Mouse (Mus musculus): ENCODE measurements around the gene Slc4a10. TPM values are rescaled to one million over a fixed set of nuclear protein-coding genes. Genes with fewer than 3 reads are reported as not detected.

Slc4a10 gene
- total RNA-seq, 4 experiments from 2014 or later, result 0.22 to 1.2 (median 0.83) TPM

DNA sequence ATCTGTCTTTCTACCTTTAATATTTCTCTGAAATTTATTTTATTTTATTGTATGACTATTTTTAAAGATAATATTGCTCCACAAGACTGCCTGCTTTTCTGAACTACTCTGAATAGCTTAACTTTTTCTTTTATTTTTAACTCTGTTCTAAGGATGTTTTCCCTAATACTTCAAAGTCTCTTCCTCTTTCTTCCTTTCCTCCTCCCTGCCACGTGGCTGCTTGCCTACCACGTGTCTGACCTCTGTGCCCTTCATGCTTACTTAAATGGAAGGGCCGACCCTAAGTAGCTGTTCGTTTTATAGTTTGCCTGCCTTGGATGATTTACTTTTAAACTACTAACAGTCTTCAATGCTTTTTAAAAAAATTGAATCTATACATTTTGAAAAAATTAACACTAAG lies 225.6 kb downstream of the Slc4a10 start:
- DNase-seq (ENCODE audit: low spot score in 2 of 2), result no peak

DNA sequence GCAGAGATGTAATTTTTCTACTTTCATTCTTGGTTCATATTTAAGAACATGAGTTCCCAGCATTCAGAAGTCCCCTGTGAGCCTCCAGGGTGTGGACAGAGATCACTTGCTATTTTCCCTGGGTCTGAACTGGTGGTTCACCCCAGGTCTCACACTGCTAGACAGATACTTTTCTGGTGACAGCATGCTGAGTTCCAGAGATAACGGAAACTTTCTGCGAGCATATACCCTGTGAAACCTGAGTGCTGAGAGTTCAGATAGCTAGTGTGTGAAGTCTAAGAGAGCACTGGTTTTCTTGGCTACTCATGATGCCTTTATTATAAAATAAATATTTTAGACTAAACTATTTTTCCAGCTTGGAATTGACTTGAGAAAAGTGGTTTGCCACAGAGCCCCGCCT lies 232.5 kb downstream of the Slc4a10 start:
- DNase-seq (ENCODE audit: low spot score in 2 of 2), result no peak

DNA sequence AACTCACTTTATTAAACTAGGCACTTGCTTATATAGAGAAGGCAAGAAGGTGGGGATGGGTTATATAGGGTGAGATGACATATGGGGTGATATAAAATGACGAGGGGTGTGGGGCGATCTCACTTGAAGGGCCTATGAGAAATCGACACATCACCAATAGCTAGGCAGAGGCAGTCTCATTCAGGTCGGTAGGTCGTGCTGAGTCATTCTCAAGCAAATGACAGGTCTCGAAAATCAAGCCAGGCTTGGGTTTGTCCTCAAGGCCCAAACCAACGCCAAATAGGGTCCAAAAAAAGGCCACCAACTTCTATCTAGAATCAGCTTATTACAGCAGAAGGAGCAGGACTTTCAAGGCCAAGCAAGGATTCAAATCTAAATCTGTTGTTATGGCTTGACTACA lies 233.5 kb downstream of the Slc4a10 start:
- no peak for DNase-seq (ENCODE audit: low spot score in 2 of 2)

GRCm38 (mm10) chr2:62285026-62285425 lies 238.8 kb downstream of the Slc4a10 start:
- DNase-seq (ENCODE audit: low spot score in 2 of 2), result no peak

- no peak for DNase-seq (ENCODE audit: low spot score in 2 of 2)
Observed at GRCm38 (mm10) chr2:62285847-62286246, 239.6 kb downstream of the Slc4a10 start.

DNA sequence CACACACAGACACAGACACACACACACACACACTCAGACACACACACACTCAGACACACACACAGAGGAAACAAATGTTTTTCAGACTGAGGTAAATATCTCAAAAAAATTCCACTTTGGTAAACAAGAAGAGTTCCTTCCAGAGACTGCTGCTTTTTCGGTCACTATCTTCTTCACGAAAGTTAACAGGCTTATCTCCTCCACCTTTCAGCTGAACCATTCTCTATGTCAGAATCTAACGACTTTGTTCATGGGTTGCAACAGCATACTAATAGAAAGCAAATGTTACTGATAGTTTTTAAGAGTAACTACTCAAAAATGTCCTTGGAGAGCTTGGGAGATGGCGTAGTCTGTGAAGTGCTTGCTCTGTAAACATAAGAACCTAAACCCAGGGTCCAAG lies 241.3 kb downstream of the Slc4a10 start:
- DNase-seq (ENCODE audit: low spot score in 2 of 2), result no peak

- DNase-seq (ENCODE audit: low spot score in 2 of 2), result no peak
Observed at GRCm38 (mm10) chr2:62293846-62294245, 247.6 kb downstream of the Slc4a10 start.

DNA sequence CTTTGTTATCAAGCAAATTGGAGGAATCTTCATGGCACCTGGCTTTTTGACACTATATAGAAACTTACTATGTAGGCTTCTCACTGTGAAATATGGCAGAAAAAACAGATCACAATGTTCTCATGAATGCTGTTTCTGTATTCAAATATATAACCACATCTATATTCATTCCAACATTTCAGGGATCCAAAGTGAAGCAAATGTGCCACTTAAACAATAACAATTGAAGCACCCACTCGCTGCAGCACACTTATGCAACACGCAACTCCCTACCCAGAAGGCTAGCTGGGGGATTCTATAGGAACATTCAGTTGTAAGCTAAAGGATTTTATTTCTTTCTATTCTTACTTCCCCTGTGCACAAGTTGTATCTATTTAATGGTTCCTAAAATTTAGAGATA lies 255.5 kb downstream of the Slc4a10 start:
- no peak for DNase-seq (ENCODE audit: low spot score in 2 of 2)

DNA sequence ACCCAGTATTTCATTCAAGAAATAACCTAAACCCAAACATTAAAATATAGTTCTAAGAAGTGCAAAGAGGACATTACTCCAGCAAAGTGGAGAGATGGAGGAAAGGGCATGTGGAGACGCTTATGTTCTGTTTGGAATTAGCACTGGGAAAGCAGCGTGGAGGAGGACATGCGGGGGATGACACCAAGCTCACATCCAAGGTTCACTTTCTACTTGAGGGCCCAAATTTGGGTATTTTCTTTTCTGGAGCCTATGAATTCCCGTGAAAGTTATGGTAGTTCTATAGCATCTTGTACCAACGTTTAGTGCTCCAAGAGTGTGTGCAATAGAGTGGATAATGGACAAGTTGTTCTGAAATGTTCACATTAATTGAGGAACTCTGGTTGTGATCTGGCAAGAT lies 260.7 kb downstream of the Slc4a10 start:
- DNase-seq (ENCODE audit: low spot score in 2 of 2), result no peak

DNA sequence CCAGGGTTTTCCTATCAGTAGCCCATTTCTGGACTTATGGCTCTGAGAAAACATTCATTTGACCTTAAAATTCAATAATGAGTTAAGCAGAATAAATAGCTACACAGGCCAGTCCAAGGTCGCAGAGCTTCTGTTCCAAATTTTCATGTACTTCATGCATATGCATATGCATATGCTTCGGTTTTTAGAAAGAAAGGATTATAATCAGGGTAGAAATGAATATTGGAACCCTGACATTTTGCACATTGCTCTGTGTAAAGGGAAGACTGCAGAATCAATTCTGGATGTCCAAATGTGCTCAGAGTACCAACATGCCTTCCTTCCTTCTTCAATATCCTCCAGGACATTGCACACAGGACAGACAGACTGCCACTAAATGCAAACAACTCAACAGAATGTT lies 261.2 kb downstream of the Slc4a10 start:
- DNase-seq (ENCODE audit: low spot score in 2 of 2), result no peak

DNA sequence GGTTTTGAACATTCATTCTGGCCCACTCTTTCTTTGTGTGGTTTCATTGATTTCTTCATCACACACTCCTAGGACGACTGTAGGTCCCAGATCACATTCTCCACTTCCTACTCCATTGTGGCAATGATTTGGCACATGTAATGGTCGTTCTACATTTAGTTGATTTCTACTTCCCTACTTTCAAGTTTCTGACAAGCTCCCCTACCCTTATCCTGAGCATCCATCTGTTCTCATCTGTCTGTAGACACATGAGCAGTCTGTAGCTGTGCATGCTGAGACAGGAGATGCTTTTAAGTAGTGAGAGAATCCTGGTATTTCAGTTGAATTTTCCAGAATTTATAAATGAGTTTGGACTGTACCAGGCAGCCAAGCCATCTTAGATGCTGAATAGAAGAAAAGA lies 270.7 kb downstream of the Slc4a10 start:
- DNase-seq (ENCODE audit: low spot score in 2 of 2), result no peak

DNA sequence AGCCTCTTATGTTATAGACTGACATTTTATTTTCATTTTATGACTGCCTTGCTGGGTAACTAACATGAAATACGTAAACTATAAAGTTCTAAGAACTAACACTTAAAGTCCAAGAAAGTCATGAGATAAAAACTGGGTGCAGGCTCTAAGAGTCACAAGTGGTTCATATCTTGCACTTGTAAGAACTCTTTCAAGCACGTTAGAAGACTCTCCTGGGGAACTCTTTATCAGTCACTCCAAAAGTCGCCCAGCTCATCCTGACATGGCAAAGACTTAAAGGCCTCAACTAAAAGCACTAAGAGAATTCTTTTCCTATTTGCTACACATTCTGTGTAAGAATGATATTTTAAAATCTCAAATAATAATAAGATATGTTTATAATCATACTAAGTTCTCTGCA lies 273.2 kb downstream of the Slc4a10 start:
- DNase-seq (ENCODE audit: low spot score in 2 of 2), result no peak

- no peak for DNase-seq (ENCODE audit: low spot score in 2 of 2)
Observed at GRCm38 (mm10) chr2:62323078-62323637, 276.9 kb downstream of the Slc4a10 start.

GRCm38 (mm10) chr2:62325388-62325787 lies 279.1 kb downstream of the Slc4a10 start:
- peak; percentile 46 to 73 for DNase-seq (ENCODE audit: low spot score in 2 of 2)

DNA sequence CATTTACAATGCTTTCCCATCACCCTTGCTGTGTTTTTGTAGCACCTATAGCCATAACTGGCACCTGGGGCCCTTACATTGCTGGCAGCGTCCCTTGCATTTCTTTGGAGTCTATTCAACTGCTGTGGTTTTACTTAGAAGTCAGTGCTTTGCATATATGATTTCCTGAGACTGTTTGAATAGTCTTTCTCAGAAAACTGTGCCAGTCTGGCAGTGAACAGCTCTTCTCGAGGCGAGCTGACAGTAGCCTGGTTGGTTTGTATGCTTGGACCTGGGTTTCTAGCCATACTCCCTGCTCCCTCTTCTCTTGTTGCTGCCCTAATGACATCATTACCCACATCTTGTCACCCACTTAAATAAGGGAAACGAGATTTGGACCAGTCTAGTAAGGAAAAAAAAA lies 285.7 kb downstream of the Slc4a10 start:
- DNase-seq (ENCODE audit: low spot score in 2 of 2), result no peak

GRCm38 (mm10) chr2:62332465-62332864 lies 286.2 kb downstream of the Slc4a10 start:
- no peak for DNase-seq (ENCODE audit: low spot score in 2 of 2)

DNA sequence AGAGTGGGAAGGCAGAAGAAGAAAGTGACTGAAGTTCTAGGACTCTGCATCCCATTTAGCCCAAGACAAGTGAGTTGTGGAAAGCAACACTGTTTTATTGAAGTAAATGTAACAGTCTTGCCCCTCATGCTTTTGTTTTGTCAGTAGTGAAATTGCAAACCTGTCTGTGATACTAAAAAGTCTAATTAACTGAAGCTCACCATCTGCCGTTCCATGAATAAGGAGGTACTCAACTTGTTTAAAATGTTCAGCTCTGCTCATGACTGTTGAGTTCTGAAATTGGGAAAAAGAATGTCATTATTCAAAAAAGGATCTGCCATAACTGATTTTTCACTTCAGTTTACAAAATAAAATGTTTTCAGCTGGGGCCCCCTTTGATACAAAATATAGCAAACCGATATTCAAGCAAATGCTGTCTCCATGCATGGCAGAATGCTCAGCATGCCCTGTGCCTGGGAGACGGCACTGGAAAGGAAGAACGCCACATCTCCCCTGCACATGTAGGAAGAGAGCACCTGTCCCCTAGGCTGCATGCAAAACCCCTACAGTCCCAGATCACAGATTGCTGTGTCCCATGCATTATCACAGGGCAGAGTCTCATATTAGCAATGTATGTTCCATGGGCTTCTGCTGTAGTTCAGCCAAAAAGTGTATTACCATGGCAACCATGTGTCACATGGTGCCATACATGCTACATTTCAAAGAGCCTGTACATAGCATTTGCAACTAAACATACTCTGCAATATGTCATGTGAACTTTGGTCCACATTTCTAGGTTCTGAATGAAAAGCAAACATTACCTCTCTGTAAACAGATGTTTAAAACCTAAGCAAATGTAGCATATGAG lies 288.4 kb downstream of the Slc4a10 start:
- DNase-seq (ENCODE audit: low spot score in 2 of 2), result no peak

- no peak for DNase-seq (ENCODE audit: low spot score in 2 of 2)
Observed at GRCm38 (mm10) chr2:62337086-62337485, 290.8 kb downstream of the Slc4a10 start.

DNA sequence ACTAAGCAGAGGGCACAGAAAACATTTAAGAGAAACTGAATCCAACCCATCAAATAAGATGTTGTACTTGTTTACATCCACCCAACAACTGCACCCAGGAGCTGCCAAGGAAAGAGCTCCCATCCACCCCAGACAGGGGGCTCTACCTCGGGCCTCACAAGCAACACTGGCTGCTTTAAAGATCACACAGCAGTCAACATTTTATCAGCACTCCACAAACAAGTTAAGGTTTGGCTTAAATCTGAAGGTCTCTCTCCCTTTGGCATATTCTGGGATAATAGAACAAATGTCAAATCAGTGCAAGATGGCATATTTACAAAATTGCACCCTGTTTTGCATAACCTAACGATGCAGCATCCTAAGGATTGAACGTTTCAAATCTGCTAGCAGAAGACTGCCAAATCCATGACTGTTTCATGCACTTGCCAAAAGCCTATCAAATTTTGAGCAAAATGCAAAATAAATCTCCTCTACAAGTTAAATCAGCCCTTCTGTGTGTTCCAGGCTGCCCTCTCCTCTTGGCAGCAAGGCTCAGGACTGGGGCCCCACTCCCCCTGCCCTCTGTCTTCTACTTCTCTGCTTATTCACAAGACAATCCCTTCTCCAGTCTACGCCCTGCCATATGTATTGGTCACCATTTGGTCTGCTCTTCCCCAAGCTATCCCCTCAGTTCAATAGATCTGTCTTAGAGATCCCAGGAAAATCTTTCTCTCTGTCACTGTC lies 293.1 kb downstream of the Slc4a10 start:
- DNase-seq (ENCODE audit: low spot score in 2 of 2), result no peak

- no peak for DNase-seq (ENCODE audit: low spot score in 2 of 2)
Observed at GRCm38 (mm10) chr2:62341061-62341733, 294.9 kb downstream of the Slc4a10 start.

DNA sequence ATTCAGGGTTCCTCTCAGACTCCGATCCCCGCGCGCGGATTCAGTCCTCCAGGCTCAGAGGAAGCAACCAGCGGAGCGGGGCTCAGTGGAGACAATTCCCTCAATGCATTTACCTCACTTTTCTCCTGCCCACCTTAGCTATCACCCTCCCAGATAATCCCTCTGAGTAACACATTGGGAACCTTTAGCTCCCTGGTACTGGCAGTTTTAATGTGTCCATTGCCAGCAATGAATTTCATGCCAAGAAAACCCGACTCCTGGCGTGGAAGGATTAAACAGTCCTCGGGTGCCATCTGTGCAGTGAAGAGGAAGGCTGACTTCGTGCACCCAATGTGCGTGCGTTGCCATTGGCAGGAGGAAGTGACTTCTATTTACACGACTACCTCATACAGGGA lies 295.5 kb downstream of the Slc4a10 start:
- DNase-seq (ENCODE audit: low spot score in 2 of 2), result no peak

DNA sequence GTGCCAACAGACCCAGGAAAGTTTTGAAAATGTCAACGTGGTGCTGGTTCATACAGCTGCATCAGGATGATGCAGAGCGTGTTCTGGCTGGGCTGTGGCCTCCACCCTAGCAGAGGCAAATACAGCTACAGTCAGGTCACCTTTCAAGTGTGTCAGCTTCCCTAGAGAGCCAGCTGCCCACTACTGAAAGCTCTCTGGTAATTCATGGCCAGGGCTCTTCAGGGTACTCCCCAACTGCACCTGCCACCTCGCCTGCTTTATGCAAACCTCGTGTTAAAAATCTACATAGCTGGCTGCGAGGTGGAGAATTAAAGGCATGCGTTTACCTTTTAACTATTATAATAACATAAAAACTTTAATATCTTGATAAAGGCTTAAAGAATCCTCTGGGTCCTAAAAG lies 298.1 kb downstream of the Slc4a10 start:
- no peak for DNase-seq (ENCODE audit: low spot score in 2 of 2)

All from gastrocnemius, adult 8-10 months (tissue).